16 mouse cellular contexts compared by ENCODE assay signal in genomic region chr1:160855926-160856620, GRCm38 (mm10). TPM values are rescaled to one million over a fixed set of nuclear protein-coding genes. Genes with fewer than 3 reads are reported as not detected.
DNase-seq lines count a peak whose midpoint lies in the region; ATAC-seq and TF ChIP-seq lines count a peak whose summit lies in the region.
"Had no signal": no experiment of that assay in that cellular context is flagged by ENCODE, and none has a peak within 500 bp of the region (broad histone marks: within the 10 kb centered on the region; RNA-seq: fewer than 3 reads in every experiment).

No protein-coding gene starts in this region.

- no peaks in the 10 kb centered on the region for H3K27me3 ChIP-seq in midbrain, postnatal 0 days (ENCODE audit: insufficient read depth, low read length)
- H3K27me3 ChIP-seq in midbrain, embryonic 16.5 days (ENCODE audit: control insufficient read depth, insufficient read depth, low read depth, low read length) = no peaks in the 10 kb centered on the region
- H3K27me3 ChIP-seq: kidney, embryonic 15.5 days; liver, embryonic 15.5 days; neural tube, embryonic 13.5 days had no signal

- no peaks in the 10 kb centered on the region for H3K9me3 ChIP-seq in midbrain, postnatal 0 days (ENCODE audit: low read length)
- H3K9me3 ChIP-seq in midbrain, embryonic 16.5 days (replicated peaks; ENCODE audit: control insufficient read depth, low read length, poor library complexity, severe bottlenecking) = no peaks in the 10 kb centered on the region
- H3K9me3 ChIP-seq: forebrain, embryonic 10.5 days; kidney, embryonic 15.5 days; liver, embryonic 15.5 days; neural tube, embryonic 13.5 days had no signal

- H3K4me3 ChIP-seq in midbrain, postnatal 0 days (ENCODE audit: low read depth, low read length) = no peak overlapping the region
- H3K4me3 ChIP-seq in midbrain, embryonic 16.5 days (ENCODE audit: low read depth, low read length) = no peak overlapping the region
- H3K4me3 ChIP-seq: forebrain, embryonic 10.5 days; kidney, embryonic 15.5 days; liver, embryonic 15.5 days; neural tube, embryonic 13.5 days had no signal

- no peak overlapping the region for H3K9ac ChIP-seq in midbrain, postnatal 0 days (replicated peaks; ENCODE audit: low read length, poor library complexity, severe bottlenecking)
- H3K9ac ChIP-seq in midbrain, embryonic 16.5 days (ENCODE audit: low read depth, low read length) = no peak overlapping the region
- H3K9ac ChIP-seq: kidney, embryonic 15.5 days; liver, embryonic 15.5 days; neural tube, embryonic 13.5 days had no signal

- no peaks in the 10 kb centered on the region for H3K4me1 ChIP-seq in midbrain, postnatal 0 days (ENCODE audit: insufficient read depth, low read length)
- H3K4me1 ChIP-seq in midbrain, embryonic 16.5 days (ENCODE audit: control insufficient read depth, insufficient read depth, low read length) = no peaks in the 10 kb centered on the region
- H3K4me1 ChIP-seq: forebrain, embryonic 10.5 days; kidney, embryonic 15.5 days; liver, embryonic 15.5 days; neural tube, embryonic 13.5 days had no signal

- no peak for TF ChIP-seq CTCF in midbrain, postnatal 0 days (IDR thresholded peaks at IDR 0.05)

- peak; percentile 69 for ATAC-seq in frontal cortex, adult (ENCODE audit: low TSS enrichment)
- no peak for ATAC-seq in midbrain, postnatal 0 days (ENCODE audit: low FRiP score)
- ATAC-seq in midbrain, embryonic 16.5 days = no peak
- ATAC-seq in erythroid progenitor cell, adult 5-6 weeks (replicated peaks; ENCODE audit: low FRiP score, poor library complexity, severe bottlenecking) = no peak
- ATAC-seq: Patski had no signal

- H3K4me2 ChIP-seq in midbrain, postnatal 0 days (ENCODE audit: low read depth, low read length, poor library complexity, severe bottlenecking) = no peak overlapping the region
- no peak overlapping the region for H3K4me2 ChIP-seq in midbrain, embryonic 16.5 days (ENCODE audit: low read length)
- H3K4me2 ChIP-seq: kidney, embryonic 15.5 days; liver, embryonic 15.5 days; neural tube, embryonic 13.5 days had no signal

- H3K27ac ChIP-seq in midbrain, postnatal 0 days (ENCODE audit: low read depth, low read length) = no peak overlapping the region
- no peak overlapping the region for H3K27ac ChIP-seq in midbrain, embryonic 16.5 days (ENCODE audit: low read length)
- H3K27ac ChIP-seq: forebrain, embryonic 10.5 days; kidney, embryonic 15.5 days; liver, embryonic 15.5 days; neural tube, embryonic 13.5 days had no signal

- no peaks in the 10 kb centered on the region for H3K36me3 ChIP-seq in midbrain, postnatal 0 days (ENCODE audit: insufficient read depth, low read length)
- no peaks in the 10 kb centered on the region for H3K36me3 ChIP-seq in midbrain, embryonic 16.5 days (ENCODE audit: control insufficient read depth, insufficient read depth, low read length)
- H3K36me3 ChIP-seq: forebrain, embryonic 10.5 days; kidney, embryonic 15.5 days; liver, embryonic 15.5 days; neural tube, embryonic 13.5 days had no signal

- 81% methylated on average over 9 of the region's 9 CpGs for WGBS in midbrain, postnatal 0 days
- WGBS in midbrain, embryonic 16.5 days = 80% methylated on average over 9 of the region's 9 CpGs

- DNase-seq in frontal cortex, postnatal 25 days (ENCODE audit: low spot score in 2 of 2) = no peak
- peak; percentile 18 for DNase-seq in midbrain, postnatal 0 days (ENCODE audit: low spot score)
- peak; percentile 30 to 48 for DNase-seq in layer of hippocampus, postnatal 36 days
- peak; percentile 44 for DNase-seq in testis, postnatal 14 days (ENCODE audit: low spot score)
- DNase-seq in liver = no peak
- DNase-seq: adrenal gland, postnatal 36 days; spleen, adult 18-20 months; thymus, postnatal 14 days had no signal

RNA-seq across cellular contexts. Expression of gene Rc3h1, which starts 50.1 kb away (rescaled TPM):
- 19.0 and 26.4 TPM in 2 replicates for total RNA-seq in midbrain, postnatal 0 days (2014; rRNA removed)
- polyA plus RNA-seq in midbrain, postnatal 0 days (2015; fragmentation: Nextera tagmentation; extraction: Ambion mirVana) = 4.3 and 5.9 TPM in 2 replicates
- polyA plus RNA-seq in midbrain, embryonic 16.5 days (2015; fragmentation: Nextera tagmentation; extraction: Ambion mirVana) = 6.1 and 6.9 TPM in 2 replicates
- 10 to 100 TPM; 43.1 to 44.9 TPM for total RNA-seq in layer of hippocampus, postnatal 36 days (2021)
- 38.6 and 40.7 TPM in 2 replicates for total RNA-seq in erythroid progenitor cell, adult 5-6 weeks (2015; ENCODE audit: low replicate concordance)
- total RNA-seq in erythroid progenitor cell, adult 5-6 weeks (2017; ENCODE audit: low replicate concordance) = 30.3 and 48.9 TPM in 2 replicates

Comparison
In these comparisons a context has a peak if more than half of its experiments do, and no peak if none do; other contexts are left out.
1. DNase-seq: peak in midbrain, postnatal 0 days (single experiment), layer of hippocampus, postnatal 36 days (2 of 2) and testis, postnatal 14 days (single experiment); none in frontal cortex, postnatal 25 days (0 of 2) and liver (single experiment).